Comparison of ENCODE assay signal across 13 mouse cellular contexts in the genomic region with DNA sequence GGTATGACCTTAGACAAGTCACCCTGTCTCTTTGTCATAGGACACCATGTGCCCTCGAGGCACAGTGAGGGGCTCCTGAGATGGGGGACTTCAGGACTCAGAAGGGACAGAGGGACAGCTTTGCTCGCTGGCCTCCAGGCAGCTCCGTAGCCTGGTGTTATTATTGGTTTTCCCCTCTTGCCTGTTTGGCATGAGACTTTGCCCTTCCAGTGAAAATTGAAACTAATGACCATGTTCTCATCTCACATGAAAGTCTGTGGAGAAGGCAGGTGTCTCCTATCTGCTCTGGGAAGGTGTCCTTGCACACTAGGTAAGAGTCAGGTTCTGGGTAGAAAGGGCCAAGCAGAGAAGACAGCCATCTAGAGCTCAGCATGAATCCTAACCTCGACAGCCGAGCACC.
"Had no signal": no experiment of that assay in that cellular context is flagged by ENCODE, and none has a peak within 500 bp of the region (broad histone marks: within the 10 kb centered on the region; RNA-seq: fewer than 3 reads in every experiment).

No protein-coding gene starts in this region.

- H3K4me2 ChIP-seq: kidney, embryonic 15.5 days; limb, embryonic 15.5 days; midbrain, embryonic 13.5 days had no signal

- H3K4me3 ChIP-seq: kidney, embryonic 15.5 days; limb, embryonic 15.5 days; midbrain, embryonic 13.5 days had no signal

- H3K27ac ChIP-seq: kidney, embryonic 15.5 days; limb, embryonic 15.5 days; liver, embryonic 14.5 days; midbrain, embryonic 13.5 days had no signal

- H3K27me3 ChIP-seq: kidney, embryonic 15.5 days; limb, embryonic 15.5 days had no signal

- H3K9me3 ChIP-seq: kidney, embryonic 15.5 days; limb, embryonic 15.5 days; midbrain, embryonic 13.5 days had no signal

- H3K4me1 ChIP-seq: midbrain, embryonic 13.5 days had no signal

- H3K9ac ChIP-seq: kidney, embryonic 15.5 days; limb, embryonic 15.5 days; liver, embryonic 14.5 days; midbrain, embryonic 13.5 days had no signal

- ATAC-seq: midbrain, embryonic 13.5 days had no signal

- DNase-seq: kidney, adult 18-20 months; kidney, postnatal 14 days; left cerebral cortex, postnatal 4 days; lung, adult 18-20 months; right cerebral cortex, adult 18-20 months; right cerebral cortex, postnatal 25 days; spleen, adult 18-20 months; thymus, adult 18-20 months; thymus, postnatal 36 days had no signal

- H3K36me3 ChIP-seq: kidney, embryonic 15.5 days; limb, embryonic 15.5 days; midbrain, embryonic 13.5 days had no signal
